Mouse (Mus musculus): ENCODE measurements around the gene Slc50a1.

The Slc50a1 gene

DNA sequence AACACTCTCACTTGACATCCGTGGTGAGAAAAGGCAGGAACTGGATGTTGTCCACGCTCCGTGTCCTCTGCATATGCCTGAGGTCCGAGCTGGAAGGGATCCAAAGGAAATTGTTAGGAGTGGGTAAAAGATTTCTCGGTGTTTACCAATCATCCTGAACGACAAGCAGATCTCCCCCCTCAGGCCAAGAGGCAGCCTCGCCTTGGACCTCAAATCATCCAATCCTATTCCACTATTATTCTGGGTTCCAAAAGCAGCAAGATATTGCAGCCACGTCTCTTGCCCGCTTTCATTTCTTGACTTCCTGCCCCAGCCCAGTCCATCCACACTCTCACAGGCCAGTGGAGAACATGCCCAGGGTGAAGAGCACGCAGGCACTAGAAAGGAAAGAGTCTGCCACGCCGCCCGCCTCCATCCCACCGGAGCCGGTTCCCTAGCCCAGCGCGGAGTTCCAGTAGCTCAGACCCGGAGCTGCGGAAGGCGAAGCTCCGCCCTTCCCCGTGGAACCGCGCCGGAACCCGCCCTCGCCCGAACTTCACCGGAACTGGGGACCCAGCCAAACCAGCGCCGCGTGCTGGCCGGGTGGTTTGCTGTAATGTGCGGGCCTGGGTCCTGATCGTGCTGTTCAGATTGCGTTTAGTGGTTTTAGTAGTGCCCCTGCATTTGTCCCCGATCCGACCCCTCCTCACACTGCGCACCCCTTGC, at the start of gene Slc50a1:
Gene Slc50a1 (minus strand): TSS at position 520 of the 705 bp plus-strand sequence.
- in situ Hi-C loops (cut with MboI; ENCODE audit: low sequenced_read_pairs), result no loop called here

DNA sequence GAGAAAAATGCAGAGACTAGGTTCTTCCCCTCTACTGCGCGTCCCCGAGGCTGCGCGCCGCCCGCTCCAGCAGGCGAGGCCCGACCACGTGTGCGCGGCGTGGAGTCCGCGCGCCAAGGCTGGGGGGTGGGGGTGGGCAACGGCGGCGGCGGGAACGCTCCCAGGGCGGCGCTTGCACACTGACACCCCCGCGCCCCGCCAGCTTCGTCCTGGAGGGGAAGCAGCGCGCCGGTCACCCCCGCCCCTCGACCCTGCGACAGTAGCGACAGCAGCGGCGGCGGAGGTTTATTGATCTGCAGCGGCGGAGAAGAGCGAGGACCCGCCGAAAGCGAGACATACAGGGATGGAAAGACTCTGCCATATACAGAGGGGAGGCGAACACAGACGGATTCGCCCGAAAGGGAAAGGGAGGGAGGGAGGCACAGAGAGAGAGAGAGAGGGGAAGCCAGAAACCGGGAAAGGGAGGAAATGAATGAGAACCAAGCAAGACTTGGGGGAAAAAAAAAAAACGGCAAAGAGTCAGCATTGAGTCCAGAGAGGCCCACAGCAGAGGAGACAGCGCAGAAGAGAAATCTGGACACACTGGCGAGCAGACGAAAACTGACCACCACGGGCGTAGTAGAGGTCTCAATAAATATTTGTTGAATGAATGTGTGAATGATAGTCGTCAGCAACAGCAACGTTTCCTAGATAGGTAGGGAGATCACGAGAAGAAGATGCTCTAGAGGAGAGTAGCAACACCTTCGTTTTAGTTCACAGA, 49.4 kb upstream of the Slc50a1 start:
- in situ Hi-C loops (cut with MboI; ENCODE audit: low sequenced_read_pairs), result no loop called here

DNA sequence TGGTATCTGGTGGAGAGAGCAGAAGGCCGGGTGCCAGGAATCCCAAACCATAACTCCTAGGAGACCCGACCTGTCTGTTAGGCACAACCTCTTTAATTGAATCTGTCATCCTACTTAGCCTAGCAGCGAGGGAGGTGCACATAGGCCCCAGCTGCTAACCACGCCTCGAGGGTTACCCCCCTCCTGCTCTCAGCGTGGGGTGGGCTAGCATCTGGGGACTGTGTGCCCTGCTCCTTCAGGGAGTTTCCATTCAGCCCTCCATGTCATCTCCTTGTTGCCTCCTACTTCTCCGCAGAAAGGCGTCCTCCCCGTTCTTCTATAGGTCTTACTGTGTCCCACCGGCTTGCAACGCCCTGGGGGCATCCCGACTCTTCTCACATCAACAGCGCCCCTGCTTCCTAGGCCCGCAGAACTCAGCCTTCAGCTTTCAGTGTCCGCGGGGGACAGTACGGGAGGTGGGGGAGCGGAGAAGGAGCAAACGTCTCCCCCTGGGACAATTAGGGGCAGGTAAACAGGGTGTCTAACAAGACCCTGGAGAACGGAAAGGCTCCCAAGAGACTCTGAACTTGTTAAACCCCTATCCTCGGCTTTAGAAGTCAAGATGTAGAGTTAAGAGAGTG, 48.7 kb upstream of the Slc50a1 start:
- in situ Hi-C loops (cut with MboI; ENCODE audit: low sequenced_read_pairs), result no loop called here

DNA sequence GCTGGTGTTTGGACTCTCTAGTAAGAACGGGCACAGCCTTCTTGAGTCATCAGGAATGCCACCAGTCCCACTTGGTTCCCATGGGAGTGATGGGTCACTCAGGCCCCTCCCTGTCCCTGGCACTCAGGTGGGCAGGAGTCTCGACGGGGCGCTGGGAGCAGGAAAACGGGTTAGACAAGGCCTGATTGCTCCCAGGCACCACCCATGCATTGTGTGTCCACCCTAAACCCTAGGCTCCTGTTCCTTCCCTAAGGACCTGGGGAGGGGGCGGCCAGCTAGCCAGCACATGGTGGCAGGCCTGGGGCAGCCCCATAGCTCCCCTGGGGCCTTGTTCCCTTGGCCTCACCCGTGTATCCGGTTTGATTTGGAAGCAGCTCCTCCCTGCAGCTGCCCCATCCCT, 47.9 kb upstream of the Slc50a1 start:
- in situ Hi-C loops (cut with MboI; ENCODE audit: low sequenced_read_pairs), result no loop called here

DNA sequence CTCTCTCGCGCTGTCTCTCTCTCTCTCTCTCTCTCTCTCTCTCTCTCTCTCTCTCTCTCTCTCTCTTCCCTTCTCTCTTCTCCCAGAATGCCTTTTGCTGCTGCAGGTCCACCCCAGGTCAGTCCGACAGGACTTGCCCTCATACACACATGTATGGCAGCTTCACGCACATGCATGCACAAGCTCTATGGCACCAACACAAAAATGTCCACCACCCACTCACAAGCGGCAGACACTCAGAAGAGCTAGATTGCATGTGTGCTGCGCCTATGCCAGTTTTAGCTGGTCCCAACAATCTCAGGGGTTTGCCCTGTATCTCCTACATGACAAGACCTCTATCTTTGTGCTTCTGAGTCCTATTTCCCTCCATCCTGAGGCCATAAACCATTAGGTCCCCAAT, 46.9 kb upstream of the Slc50a1 start:
- in situ Hi-C loops (cut with MboI; ENCODE audit: low sequenced_read_pairs), result no loop called here

DNA sequence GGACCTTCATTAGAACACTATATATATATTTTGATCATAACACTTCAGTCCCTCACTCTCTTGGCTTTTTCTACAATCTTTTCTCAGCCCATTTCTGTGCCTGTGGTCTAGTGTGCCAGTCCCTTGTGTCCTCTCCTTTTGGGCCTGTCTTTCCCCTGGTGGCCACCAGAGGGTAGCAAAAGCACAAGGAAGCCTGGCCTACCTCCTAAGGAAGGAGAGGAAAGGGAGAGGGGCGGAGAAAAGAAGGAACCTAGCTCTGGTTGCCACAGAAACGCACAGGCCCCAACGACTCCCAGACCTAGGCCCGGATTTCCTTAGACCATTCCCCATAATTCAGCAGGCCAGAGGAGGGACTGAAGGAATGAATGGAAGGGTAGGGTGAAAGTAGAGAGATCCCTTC, 46.5 kb upstream of the Slc50a1 start:
- in situ Hi-C loops (cut with MboI; ENCODE audit: low sequenced_read_pairs), result no loop called here

DNA sequence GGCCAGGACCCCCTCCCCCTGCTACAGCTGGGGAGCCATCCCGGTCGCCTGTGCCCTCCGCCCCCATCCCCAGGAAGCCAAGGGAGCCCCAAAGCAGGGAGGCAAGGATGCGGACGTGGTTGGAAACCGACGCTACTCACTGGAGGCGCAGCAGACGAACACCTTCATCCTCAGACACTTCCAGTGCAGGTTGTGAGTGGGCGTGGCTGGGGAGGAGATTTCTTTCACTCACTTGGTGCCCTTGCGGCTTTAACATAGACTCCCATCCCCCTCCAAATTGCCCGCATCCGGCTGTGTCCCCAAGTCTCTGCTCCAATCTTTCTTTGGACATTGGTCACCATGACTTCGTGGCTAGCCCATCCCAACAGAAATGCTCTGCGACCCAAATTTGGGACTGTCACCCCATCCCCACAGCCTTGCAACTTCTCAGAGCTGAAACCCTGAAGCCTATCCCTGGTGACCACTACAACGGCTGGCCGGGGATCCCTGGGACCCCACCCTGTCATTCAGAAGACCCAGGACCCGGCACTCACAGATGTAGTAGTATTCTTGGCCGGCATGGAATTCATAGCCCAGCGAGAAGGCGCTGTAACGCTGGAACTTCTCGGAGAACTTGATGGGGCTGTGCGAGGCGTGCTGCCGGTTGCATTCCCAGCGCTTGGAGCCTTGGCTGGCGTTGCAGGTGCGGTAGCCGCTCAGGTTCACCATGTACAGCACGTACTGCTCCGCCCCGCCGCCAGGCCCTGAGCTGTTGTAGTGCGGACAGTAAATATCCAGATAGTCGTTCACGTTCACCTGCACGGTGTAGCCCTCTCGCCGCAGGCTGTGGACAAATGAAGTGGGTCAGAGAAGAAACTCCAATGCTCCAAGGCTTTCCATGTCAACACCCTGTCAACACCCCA, 45.8 kb upstream of the Slc50a1 start:
- in situ Hi-C loops (cut with MboI; ENCODE audit: low sequenced_read_pairs), result no loop called here

DNA sequence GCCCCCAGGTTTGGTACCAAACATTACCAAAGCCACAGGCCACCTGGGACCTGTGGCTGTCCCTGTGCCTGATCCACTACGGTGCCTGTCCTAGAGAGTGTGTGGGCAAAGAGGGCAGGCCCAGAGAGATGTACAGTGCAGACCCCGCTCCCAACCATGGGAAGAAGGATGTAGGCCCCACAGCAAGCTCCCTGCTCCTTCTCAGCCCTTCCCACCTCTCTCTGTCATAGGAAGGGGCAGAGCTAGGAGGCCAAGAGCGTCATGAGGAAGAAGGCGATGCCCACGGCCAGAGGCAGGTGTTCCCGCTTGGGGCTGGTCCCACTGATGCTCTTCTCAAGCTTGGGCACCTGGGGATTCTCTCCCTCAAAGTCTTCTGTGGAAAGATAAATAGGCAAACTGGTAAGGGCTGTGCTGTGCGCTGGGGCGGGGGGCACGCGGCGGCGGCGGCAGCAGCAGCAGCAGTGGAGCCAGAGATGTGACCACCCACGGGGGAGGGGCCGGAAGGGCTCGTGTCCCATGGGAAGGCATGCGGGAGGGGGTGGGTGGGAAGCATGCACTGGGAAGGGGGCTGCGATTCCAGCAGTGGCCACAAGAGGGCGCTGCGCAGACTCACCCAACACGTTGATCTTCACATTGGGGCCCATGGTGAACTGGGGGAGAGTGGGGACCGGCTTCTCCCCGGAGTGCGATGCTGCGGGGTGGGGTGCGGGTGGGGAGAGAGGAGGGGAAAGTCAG, 45.0 kb upstream of the Slc50a1 start:
- in situ Hi-C loops (cut with MboI; ENCODE audit: low sequenced_read_pairs), result no loop called here

DNA sequence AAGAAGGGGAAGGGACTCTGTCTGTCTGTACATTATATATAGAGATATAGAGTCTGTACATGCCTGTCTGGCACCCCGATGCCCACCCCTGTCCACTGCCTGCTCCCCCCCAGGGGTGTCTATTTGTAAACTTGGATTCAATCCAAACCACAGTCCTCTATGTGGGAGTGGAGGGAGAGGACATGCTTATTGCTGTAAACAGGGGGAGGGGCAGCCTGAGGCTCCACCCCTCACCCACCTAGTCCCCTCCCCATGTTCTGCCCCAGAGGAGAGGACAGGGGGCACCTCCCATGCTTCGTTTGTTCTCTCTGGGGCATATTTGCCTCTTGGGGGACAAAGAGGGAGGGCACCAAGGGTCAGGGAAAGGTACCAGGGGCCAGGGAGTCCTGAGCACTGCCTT, 44.4 kb upstream of the Slc50a1 start:
- in situ Hi-C loops (cut with MboI; ENCODE audit: low sequenced_read_pairs), result no loop called here

DNA sequence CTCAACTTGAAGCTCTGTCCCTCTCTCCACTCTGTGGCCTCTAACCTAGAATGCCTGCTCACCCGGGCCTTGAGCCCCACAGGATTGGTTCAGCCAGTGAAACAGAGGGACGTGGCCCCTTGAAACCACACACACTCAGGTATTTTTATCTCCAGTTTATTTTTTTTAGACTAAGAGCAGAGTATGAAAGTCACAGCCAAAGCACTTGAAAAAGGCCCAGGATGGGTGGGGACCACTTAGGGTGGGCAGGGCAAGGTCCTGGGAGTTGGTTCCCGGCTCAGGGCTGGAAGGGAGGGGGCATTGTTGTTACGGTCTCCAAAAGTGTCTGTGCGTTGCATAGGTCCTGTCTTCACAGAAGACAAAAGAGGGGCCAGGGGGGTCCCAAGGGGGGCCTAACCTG, 44.0 kb upstream of the Slc50a1 start:
- in situ Hi-C loops (cut with MboI; ENCODE audit: low sequenced_read_pairs), result no loop called here

DNA sequence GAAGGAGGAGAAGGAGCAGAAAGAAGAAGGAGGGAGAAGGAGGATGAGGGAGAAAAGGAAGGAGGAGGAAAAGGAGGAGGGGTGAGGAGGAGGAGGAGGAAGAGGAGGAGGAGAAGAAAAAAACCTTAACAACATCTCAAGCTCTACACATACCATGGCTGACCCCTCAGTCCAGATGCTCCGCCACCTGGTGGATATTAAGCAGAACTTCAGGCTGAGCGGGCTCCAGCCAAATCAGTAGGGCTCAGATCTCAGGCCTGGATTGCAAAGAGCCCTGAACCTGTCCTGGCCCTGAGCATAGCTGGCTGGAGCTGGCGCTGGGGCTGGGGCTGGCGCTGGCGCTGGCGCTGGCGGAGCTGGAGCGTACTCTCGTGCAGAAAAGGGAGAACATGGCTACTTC, 37.7 kb upstream of the Slc50a1 start:
- in situ Hi-C loops (cut with MboI; ENCODE audit: low sequenced_read_pairs), result no loop called here

DNA sequence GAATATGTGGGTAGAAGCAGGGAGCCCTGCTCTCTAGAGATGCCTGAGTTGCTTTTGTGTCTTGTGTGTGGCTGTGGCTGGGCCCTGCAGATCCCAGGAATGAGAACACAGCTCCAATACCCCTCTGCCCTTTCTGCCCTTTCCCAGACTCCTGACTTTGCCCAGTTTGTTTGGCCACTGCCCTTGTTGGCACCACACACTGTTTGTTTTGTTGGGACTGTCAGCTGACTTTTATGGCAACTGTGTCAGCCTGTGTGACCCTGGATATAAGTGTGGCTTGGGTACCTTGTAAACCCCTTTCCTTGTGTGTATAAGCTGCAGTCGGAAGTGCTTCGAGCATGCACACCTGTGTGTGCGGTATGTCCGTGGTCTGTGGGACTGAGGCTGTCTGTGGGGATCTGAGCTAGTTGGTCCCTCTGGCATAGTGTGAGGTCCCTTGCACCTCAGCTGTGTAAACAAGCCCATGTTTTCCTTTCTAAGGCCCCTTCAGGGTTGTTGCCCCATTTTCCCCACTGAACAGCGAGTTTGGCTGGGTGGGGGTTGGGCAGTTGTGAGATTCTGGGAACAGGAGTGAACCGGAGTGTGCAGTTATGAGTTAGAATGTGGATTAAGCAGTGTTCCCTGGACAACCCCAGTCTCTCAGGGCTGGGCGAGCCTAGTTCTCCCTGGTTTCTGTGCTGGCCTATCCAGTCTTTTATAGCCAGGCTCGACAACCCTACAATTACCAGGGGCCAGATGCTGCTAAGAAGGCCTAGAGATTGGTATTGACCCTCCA, 35.4 kb upstream of the Slc50a1 start:
- in situ Hi-C loops (cut with MboI; ENCODE audit: low sequenced_read_pairs), result no loop called here

DNA sequence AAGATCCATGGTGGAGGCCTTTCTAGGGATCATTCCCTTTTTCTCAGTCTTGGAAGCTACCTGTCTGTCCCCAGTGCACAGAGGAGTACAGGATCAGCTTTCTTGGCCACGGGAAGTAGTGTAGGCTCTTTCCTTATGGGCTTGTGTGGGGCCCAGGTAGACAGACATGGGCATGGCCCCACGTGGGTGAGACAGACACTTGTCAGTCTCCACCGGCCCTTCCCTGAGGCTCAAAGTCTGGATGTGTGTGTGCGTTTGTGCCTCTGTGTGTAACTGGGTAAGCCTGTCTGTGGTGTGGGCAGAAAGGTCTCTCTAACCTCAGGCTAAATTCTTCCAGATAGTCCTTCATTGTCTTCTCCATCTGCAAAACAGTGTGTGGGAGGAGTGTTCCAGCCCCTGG, 34.7 kb upstream of the Slc50a1 start:
- in situ Hi-C loops (cut with MboI; ENCODE audit: low sequenced_read_pairs), result no loop called here

DNA sequence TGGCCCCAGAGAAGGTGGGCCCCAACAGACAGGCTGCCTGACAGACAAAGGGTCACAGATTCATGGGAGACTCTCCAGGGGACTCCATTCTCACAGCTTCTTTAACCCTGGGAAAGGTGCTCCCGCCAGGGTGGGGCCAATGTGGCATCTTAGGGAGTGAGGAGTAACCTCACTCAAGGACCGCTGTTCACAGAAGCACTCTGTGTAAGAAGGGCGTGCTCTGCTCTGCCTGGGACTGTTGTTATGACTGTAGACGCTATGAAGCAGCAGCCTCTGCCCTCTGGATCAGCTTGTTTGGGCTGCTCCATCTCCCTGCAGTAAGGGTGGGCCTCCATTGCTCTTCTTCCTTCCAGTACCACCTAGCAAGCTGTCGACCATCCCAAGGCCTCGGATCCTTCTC, 34.1 kb upstream of the Slc50a1 start:
- in situ Hi-C loops (cut with MboI; ENCODE audit: low sequenced_read_pairs), result no loop called here

DNA sequence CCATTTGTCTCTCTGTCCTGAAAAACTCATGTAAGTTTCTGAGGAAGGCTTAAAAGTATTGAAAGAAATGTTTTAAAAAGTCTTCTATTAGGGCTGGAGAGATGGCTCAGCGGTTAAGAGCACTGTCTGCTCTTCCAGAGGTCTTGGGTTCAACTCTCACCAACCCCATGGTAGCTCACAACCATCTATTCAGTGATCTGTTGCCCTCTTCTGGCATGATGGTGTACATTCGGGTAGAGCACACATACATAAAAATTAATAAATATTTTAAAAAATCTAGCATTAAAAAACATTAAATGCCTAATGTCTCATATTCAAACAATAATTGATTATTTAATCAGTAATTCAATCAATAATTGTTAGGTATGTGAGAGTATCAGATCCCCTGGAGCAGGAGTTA, 30.1 kb upstream of the Slc50a1 start:
- in situ Hi-C loops (cut with MboI; ENCODE audit: low sequenced_read_pairs), result no loop called here

DNA sequence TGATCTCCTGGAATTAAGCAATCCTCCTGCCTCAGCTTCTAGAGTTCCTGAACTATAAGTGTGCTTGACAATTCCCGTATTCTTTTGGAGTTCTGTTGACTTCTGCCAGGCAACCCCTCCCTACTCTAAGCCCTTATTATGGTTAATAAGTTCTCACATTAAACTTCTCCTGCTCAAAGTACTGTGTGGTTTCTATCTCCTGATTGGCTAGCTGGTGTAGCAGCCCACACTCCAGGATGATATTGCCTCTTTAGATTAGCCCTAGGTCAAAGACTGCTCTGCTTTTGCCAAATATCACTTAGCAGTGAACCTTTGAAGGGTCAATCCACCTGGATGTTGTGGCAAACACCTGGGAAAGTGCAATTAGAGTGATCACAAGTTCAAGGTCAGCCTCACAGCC, 29.7 kb upstream of the Slc50a1 start:
- in situ Hi-C loops (cut with MboI; ENCODE audit: low sequenced_read_pairs), result no loop called here

DNA sequence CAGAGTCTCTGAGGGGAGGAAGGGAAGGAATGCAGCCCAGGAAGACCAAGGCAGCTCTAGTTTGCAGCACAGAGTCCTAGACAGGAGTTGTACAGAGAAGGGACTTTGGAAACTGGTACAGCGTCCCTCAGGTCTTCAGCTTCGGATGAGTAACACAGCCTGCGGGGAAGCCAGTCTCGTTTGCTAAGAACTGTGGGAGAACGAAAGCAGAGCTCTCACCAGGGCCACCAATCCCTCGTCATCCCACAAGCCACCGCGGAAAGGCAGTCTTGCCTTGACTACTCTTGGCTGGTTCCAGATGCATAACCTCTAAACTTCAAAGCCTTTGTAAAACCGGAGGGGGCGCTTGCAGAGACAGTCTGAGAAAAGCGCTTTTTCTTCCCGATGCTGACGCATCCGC, 29.1 kb upstream of the Slc50a1 start:
- in situ Hi-C loops (cut with MboI; ENCODE audit: low sequenced_read_pairs), result no loop called here

DNA sequence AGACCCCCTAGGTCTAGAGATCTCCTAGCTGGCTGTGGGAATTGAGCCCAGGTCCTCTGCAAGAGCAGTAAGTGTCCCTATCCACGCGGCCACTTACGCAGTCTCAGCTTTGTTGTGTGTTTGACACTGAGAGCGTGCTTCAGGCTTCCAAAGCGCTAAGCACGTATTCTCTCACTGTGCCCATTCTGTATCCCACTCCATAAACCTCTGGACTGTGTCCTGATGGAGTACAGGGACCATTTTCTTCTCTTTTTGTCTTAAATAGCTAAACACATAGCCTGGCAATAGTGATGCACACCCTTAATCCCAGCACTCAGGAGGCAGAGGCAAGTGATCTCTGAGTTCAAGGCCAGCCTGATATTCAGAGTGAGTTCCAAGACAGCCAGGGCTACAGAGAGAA, 28.5 kb upstream of the Slc50a1 start:
- in situ Hi-C loops (cut with MboI; ENCODE audit: low sequenced_read_pairs), result no loop called here

DNA sequence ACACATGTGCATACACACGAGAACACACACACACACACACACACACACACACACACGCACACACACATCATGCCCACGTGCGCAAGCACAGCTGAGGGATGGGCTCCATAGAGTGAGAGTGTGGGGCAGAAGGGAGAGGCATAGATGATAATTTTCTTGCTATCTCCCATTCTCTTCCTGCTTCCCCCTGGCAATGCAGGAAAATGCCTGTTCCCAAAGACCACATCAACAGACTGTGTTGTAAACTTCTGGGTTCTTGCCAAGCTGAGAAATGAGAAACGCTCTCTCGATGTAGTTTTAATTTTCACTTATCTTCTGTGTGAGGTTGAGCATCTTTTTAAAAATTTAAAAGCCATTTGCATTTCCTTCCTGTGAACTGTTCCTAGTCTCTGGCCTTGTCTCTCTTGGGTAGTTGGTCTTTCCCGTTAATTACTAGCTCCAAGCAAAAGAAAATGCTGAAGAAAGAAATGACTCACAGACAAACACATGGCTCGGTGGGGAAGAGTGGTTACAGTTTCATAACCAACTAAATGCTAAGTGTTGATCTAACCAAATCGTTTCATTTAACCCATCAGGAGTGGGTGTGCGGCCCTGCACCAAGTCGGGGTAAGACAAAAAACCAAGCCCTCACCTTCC, 26.5 kb upstream of the Slc50a1 start:
- in situ Hi-C loops (cut with MboI; ENCODE audit: low sequenced_read_pairs), result no loop called here

Data from CH12F3 (cell line).